Mouse (Mus musculus): Measurements from ENCODE around the gene Fank1.

Fank1 gene

DNA sequence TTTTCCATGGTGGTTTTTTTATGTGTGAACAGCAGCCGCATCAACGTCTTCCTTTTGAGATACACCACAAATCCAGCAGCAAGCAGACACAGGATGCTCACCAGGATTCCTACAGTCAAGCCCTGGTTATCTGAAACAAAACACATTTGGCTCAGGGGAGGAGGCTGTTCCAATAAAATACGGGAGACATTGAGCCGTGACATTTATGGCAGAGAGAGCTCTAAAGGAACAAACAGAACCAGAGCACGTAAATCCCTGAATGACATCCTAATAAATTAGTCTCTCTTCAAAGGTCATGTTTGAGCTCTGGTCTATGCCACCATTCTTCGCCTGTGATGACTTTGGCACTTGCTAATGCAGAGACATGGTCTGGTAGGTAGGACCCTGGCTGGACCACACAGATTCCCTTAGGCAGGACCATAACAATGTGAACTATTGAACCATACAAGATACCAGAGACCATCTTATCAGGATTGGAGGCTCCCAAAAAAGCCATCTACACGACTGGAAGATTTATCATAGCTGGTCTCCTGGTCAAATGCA is 133.2 kb downstream of the Fank1 start:
- no peak for DNase-seq

DNA sequence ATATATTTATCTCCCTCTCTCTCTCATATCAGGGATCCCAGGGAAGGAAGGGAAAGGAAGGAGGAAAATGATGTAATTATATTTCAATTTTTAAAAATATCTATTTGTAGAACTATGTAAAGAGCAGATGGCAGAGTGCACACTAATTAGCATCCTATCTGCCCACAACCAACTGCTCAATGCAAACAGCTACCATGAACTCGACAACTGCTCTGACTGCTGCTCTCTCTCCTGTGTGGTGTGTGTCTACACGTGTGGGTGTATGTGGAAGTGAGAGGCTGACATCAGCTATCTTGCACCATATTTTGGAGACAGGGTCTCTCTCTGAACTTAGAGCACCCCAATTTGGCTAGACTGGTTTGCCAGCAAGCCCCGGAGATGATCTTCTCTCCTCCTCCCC is 135.2 kb downstream of the Fank1 start:
- no peak for DNase-seq

DNA sequence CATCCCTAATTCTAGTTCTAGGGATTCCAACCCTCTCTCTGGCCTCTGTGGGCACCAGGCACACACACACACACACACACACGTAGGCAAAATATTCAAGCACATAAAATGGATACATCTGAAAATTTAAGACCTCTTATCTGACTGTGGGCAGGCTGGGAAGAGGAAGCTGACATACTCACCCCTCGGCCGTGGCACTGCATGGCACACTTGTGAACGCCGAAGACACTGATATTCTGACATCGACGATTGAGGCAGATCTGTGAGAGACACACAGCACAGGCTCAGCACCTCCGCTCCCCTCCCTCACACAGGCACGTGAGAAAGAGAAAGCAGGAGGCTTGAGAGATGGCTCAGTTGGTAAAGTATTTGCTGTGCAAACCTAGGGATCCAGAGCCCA is 139.6 kb downstream of the Fank1 start:
- no peak for DNase-seq

DNA sequence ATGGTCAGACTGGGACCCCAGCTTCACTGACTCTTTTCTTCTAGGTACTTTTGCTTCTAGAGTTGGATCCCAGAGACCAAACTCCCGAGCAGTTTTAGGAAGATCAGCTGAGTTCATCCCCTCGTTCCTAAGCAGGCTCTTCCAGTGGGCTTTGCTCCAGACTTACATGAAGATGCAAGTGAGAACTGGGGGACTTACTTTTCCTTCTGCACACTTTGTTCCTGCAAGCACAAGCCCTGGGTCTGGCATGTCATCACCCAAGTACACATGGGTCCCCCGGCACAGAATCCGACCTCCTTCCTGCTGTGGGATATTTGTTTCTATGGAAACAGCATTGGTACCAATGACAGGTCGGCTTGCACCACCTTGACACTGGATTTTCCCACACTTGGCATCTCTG is 142.6 kb downstream of the Fank1 start:
- no peak for DNase-seq

DNA sequence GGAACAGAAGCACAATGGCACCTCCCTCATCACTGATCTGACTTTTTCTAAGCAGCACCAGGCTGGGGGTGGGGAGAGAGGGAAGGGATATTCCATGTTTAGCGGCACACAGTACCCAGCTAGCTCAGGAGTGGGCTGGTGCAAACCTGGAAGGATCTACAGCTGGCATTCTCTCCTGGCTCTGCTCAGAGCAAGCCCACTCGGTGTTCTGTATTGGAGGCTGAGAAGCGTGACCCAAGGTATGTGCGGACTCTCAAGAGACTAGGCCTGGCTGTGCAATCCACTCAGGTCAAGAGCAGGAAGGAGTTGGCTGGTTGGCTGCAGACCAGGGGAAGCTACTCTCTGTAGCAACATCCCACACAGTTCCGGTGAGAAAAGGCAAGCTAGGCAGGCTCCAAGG is 143.3 kb downstream of the Fank1 start:
- peak; percentile 49 for DNase-seq

DNA sequence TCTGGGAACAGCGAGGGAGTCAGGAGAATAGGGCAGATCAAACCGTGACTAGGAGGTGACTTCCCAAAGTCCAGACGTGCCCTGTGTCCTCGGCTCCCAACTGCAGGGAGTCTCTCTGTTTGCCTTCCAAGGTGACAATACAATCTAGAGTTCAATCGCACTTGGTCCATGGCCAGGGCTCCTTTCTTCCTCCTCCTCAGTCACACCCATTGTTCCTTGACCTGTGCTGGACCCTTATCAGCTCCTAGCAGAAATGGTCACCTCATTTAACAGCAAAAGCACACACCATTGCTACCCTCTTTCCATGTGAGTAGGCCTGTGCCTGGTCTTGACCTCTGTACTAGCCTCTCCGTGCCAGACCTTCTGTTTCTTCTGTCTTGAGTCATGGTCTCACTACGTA is 144.1 kb downstream of the Fank1 start:
- DNase-seq, result no peak

DNA sequence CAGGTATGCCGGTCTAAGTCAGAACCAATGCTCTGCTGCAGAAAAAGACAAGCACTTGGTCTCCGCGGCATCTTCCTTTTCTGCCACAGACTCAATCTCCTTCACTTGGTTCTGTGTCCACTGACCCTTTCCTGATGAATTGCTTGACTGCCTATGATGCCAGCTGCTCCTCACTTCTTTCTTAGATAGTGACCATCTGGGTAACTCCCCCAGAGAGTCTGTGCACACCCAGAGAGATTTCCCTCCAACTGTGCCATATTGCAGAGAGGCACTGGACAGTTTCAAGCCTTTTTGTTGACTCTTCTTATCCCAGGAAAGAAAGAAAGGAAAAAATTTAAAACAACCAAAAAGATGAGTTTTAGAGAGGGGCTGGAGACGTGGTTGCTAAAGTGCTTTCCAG is 144.6 kb downstream of the Fank1 start:
- DNase-seq, result no peak

DNA sequence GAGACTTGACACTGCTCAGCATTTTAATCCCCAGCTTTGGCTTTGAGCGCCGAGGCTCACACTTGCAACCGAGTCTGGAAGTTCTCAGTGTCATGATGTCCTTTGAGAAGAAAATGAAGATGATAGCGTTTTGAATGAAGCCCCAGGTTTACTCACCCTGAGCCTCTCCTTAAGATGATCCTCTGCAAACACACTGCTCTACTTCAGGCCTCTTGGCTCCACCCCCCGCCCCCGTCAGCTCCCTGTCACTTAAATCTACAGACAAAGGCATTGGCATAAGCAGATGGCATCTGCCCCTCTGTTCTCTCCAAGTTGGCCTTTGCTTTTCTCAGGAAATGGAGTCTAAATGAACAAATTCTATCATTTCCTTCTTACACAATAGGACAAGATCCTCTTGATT is 147.3 kb downstream of the Fank1 start:
- DNase-seq, result no peak

DNA sequence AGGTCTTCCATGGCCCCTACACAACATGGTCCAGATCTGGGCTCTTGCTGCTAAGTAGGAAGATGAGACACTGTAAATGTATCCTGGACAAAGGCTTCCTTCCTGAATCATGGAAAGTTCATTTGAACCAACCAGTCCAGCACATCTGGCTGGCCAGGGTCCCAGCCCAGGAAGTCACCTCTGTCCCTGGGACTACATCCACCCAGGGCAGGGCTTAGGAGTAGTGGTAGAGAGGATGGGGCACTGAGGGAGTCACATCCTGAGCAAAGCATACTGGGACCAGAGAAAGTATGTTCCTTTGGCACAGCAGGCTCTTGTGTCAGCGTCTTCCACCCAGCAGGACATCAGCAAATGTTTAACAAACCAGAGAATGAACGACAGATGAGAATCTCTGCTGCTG is 149.1 kb downstream of the Fank1 start:
- DNase-seq, result no peak

DNA sequence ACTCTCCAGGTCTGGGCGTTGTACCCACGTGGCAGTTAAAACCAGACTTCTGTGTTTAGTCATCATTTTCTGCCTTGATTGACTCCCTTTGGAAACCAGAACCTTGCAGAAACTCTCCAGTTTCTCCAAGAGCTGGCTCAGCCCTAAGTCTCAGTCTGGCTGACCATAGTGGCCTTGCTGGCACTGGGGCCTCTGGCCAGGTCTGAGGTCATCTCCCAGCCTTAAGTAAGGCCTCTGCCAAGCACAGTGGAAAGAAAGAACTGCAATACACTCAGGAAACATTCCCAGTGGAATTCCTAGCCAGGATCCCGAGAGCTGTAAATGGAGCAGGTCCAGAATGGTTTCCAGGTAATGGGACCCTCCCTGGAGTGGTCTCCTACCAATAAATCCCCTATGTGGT is 152.3 kb downstream of the Fank1 start:
- no peak for DNase-seq
